Mouse (Mus musculus) fibroblast of lung, adult 2 months (primary cell): ENCODE results near the gene Bmp5.

Experiments
- DNase-seq: peaks from one replicate; pipeline ENCODE4 v3.0.0-alpha.2; 2011; ENCODE audit warnings: low read depth

The Bmp5 gene

DNA sequence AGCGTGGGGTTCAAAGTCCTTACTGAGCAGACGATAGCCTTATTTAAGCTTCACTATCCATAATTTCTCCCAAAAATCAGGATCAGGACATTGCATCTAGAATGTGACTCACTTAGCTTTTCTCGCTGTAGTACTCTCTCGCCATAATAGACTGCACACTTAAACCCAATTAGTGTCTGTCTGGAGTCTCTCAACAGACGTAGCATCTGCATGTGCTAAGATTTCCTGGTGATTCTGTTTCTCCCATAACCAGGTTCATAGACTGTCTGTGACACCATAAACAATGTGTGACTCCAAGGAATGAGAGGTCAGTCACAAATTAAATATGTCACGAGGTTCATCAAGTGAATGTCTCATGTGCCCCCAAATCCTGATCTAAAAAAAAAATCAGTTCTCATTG, 65.7 kb downstream of the Bmp5 start:
- no peak for DNase-seq

DNA sequence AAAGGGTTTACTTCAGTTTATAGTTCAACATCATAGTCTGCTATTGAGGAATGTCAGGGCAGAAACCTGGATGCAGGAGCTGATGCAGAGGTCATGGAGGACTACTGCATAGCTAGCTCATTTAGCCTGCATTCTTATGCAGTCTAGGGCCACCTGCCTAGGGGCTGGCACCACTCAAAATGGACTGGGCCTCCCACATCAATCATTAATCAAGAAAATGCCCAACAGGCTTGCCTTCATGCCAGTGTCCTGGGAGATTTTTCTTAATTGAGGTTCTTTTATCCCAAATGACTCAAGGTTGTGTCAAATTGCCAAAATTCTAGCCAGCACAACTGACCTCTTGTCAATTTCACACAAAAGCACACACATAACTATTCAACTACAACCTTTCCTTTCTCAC, 70.8 kb downstream of the Bmp5 start:
- peak; percentile 29 for DNase-seq

DNA sequence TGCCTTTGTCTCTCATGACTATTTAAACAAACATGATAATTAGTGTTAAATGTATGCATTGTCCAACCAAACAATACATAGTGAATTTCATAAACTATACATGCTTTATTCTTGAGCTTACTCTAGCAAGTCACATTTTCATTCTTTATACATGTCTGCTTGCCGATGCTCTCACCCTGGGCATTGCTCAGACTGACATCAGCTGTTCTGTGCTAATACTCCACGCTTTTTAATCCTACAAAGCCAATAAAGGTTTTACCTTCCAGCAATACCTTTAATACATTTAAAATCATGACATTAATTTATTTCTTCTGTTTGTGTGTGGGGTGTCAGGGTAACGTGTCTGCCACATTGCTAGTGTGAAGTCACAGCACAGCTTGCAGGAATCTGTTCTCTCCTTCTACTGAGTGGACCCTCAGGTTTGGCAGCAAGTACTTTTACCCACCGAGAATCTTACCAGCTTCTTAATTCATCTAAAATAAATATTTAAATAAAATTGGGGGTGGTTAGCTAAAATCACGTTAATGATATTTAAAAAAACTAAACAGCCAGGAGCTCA, 75.6 kb downstream of the Bmp5 start:
- DNase-seq, result no peak

DNA sequence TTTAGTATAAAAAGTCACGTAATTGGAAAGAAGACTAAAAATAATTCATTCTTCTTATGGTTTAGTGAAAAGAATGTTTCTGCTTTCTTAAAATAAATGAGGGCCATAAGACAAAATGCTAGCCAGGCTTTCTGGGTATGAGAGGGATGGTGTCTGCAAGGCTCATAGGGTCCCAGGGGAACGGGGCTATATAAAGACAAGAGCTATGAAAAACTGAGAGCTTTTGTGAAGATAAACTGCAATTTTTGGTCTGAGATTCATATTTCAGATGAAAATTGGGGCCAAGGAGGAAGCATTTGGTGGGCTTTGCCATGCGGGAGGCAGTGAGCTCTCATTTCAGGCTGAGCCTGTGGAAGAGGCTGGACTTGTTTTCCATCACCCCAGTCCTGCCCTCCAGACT, 83.0 kb downstream of the Bmp5 start:
- DNase-seq, result no peak

DNA sequence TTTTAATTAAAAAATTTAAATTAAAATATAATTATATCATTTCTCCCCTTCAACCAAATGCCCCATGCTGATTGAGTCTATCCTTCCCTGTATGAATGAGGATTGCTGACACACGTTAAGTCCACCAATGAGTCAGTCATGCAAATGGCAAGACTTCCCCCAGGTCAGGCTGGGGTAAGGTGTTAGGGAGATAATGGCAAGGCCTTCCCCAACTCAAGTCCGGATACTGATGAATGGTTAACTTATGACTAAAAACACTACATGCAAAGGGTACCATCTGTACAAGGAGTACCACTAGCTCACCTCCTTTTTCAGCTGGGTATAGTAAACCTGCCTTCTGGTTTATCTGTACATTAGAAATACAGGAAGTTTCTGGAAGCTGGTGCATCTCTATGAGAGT, 83.8 kb downstream of the Bmp5 start:
- DNase-seq, result no peak

DNA sequence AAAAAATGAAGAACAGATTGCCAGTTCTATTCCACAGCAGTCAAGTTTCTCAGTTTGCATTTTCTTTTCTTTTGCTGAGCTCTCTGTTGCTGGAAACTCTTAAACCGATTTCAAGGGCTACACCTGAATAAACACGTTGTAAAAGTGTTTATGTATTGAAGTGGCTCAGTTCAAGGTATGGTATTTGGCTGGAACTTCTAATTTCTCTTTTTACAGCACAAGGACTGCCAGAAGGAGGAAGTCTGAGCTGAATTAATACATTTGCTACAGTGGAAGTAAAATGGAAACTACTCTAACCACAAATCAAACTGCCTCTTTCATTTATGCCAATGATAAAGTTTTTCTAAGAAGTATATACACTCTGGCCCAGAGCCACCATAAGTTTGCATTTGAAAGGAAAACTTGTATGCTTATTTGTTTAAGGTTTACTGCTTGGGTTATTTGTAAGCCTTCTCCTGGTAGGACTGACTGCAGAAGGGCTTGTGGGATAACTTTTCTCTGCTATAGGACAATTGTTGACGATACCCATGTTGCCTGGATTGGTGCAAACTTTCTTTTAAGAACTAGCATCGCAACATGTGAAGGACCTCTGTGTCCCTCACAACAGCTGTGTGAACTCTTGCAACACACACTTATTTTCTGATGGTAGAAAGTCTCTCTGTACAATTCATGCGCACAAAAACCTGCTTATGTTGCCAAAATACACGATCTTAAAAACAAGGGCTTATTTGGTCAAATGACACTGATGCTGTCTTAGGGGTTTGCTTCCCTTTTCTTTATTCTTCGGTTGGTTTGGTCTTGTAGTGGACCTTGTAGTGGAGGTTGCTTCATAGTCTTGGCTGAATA, 95.4 kb downstream of the Bmp5 start:
- no peak for DNase-seq

DNA sequence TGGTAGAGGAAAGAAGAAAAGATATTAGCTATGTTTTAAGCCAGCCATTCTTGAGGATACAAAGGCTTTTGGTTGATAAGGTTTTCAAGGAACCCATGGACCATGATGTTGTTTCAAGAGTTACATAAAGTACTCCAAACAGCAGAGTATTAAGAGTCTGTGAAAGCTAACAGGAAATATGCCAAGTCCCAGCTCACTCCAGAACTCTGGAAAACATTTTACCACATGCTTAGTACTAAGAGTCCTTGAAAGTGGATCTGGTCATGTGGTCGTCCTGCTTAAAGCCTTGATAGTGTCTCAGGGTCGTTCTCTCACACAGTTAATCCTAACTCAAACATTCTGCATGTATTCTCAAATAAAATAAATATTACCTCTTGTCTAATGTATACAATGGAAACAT, 101.2 kb downstream of the Bmp5 start:
- DNase-seq, result no peak

DNA sequence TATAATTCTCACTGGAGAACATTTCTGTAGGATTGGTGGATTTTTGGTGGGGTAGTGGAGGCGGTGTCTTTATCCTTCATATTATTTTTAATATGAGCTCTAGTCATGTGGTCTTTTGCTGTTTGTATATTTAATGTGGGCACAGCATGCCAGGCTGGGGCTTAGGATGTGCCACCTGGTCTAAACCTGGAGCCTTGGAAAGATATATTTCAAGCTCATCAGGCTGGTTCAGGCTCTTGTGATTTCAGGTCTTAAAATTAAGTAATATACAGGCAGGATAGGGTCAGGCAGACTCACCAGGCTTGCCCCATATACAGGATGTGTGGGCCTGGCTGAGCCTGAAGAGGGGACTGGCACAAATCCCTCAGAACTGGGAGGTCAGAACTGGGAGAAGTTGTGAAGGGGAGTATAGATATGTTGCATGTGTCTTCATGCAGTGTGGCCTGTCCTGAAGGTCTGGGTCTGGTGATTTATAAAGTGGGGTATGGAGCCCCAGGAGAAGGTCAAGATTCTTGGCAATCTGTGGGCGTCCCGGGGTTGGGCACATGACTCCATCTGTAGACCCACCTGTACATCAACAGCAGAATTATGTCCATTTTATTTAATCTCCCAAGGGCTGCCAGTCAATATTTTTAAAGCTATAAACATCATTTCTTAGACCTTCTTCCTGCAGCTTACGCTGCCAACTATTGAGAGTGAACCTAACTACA, 108.5 kb downstream of the Bmp5 start:
- no peak for DNase-seq

DNA sequence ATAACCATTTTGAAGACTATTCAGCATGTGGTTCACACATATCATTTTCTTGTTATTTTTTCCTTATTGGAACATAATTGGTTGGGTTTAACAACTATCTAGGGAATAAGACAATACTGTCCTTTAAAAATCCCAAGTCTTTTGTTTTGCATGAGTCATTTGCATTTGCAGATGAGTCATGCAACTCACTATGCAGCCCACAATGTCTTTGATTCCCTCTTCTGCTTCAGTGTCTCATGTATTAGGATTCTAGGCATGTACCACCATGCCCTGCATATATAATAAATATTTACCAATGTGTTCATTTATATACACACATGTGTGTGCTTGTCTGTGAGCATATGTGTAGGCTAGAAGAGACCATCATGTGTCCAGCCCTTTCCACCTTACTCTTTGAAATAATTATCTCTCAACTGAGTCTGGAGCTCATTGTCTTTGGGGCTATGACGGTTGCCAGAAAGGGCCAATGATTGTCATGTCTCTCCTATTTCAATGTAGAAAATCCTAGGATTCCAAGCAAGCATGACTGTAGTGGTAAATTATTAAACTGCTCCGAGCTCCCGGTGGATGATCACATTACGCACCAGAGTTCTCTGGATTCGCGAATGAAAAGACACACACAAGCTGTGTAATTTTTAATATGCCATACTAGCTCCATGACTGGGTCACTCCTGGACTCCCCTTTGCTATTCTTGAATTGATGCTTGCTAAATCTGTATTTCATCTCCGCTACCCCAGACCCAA, 111.8 kb downstream of the Bmp5 start:
- DNase-seq, result no peak

DNA sequence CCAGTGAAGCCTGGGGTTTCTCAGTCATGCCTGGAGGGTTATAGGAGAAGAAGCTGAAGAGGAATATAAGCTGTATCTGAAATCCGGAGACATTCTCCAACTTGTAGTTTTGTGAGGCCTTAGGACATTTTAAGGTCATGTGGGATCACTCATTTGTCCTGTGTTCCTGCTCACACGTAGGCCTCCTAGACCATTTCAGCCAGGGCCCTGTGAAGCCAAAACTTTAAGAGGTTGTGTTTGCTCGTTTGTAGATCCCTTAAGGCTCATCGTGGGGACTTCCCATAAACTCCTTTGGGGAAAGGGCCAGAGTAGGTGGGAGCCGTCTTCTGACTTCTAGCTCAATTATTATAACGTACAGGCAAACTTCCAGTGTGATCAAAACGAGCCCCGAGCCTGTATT, 121.8 kb downstream of the Bmp5 start:
- no peak for DNase-seq

DNA sequence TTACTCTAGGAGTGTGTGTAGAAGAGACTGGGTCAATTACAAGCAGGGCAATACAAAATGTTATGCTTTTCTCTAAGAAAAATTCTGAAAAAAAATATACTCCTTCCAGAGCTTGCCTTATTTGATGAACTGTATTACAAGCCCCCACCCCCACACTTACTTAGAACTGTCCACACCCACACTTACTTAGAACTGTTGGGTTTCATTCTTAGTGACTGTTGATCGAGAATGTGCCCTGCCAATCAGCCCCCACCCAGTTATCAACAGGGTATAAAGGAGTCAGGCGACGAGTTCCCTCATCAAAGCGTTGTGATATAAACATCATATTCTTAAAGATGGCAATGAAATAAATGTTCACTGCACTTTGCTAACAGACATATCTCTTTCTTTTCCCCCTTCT, 122.9 kb downstream of the Bmp5 start:
- no peak for DNase-seq

DNA sequence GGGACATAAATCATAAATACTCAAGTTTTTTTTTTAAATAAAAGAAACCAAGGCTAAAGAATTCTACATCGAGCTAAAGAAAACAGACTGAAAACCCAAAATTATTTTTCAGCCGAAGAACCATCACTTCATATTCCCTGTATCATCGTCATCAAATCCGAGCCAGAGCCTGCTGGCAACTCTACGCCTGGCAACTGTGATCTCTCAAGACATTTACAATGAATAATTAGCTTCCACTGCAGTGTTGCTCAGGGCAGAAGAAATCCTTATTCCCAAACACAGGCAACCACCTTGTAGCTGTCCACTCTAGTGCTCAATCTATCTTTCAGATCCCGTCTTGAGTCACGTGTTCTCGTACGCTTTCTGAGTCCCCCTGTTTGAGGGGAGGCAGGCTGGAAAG, 126.1 kb downstream of the Bmp5 start:
- DNase-seq, result no peak

DNA sequence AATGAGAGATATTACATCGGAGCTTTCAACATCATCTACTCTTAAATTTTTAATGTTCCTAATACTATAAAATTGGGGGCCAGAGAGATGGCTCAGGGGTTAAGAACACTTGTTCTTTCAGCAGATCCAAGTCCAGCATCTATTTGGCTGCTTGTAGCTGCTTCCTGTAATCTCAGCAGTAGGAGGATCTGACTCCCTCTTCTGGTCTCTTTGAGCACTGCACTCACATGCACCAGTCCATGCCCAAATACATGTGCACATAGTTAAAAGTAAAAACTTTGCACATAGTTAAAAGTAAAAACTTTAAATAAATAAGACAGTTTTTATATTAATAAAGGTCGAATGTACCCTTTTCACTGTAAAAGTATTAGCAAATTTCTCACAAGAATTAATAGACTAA, 130.3 kb downstream of the Bmp5 start:
- no peak for DNase-seq

DNA sequence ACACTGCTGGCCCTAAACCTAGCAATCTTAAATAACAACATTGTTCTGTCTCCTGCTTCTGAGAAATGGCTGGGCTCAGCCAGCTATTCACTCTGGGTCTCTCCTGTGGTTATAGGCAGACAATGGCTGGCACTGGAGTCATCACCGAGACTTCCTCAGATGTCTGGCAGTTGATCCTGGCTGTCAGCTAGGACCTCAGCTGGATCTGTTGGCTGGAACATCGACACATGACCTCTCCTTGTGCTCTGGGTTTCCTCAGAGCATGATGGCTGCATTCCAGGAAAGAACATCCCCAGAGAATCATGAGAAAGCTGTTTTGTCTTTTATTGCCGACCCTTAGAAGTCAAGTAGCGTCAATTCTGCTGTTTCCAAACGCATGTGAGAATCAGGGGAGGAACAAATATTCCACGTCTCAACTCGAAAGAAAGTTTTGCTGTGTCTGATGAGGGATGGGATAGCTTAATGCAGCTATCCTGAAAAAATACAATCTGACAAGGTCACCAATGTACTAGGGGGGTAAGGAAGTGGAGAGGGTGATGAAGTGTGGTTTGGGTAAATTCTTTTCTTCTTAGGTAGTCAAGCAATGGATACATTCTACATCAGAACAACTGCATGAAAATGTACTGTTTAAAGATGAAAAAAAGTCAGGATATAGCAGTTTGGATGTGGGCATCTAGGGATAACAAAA, 135.1 kb downstream of the Bmp5 start:
- DNase-seq, result peak; percentile 81

DNA sequence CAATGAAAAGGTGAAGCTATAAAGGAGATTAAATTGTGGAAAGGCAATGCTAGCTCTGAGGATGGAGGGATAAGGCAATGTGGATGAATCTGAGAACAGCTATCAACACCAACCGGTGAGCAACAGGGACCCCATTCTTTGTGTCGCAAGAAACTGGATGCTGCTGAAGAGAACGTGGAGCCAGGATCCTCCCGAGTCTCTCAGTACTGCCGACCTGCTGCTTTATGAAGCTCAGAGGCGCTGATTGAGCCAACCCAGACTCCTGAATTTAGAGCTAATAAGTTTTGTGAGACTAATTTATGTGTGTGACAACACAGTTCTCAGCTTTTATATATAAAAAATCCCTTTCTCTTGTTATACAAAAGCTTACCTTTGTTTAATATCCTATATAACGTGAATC, 136.4 kb downstream of the Bmp5 start:
- DNase-seq, result no peak

DNA sequence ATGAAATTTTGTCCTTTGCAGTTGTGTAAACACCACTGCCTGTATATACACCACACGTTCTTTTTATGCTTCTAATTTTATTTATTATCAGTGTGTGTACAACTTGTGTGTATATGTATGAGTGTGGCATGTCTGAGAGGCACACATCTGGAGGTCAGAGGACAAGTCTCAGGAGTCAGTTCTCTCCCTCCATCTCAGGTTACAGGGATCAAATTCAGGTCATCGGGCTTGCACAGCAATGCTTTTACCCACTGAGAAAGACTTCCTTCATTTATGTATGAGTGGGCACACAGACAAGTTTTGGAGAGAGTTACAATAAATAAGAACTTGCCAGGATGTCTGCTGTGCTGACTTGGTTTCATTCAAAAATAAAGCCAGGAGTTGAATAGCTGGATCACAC, 140.9 kb downstream of the Bmp5 start:
- DNase-seq, result no peak

DNA sequence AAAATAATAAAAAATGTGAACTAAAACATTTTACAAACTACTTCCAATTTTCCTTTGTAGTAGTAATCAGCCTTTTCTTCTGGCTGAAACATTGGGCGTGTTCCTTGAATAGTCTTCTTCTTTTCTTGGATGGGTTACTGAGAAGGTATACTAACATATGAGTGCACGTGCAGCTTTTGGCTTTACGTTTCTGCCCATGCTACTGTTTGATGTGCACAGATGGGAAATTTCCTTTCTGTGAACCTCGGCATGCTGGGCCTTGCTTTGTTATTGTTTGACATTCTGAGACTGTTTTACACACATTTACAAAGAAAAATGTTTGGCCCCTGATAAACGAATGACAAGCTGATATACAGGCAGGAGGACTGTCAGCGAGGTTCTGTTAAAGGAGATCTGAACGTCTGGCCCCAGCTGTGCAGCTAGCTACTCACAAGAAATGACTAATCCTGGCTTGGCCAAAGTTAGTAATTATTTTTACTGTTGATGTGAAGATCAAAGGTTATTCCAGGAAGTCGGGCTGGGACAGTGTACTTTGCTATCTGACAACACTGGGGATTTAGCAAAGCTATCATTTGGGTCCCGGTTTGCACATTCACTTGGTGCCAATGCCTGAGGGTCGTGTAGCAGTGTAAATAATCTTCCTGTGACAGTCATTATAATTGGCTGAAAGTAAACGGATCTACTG, 152.2 kb downstream of the Bmp5 start:
- DNase-seq, result no peak

DNA sequence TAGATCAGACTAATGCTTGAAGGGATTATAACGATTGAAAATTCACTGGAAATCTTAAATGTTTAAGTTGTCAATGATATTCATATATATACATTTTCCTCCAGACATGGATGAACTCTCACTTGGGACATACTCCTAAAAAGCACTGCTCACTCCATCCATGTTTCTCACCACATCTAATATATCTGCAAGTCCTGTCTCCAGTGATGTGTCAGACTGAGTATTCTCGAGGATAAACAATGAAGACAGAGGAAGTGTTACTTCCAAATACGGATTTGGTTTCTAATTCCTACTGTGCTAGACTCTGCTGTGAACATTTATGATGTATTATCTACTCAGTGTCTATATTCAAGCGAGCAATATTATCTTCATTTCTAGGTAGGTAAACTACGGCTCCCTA, 152.9 kb downstream of the Bmp5 start:
- no peak for DNase-seq

DNA sequence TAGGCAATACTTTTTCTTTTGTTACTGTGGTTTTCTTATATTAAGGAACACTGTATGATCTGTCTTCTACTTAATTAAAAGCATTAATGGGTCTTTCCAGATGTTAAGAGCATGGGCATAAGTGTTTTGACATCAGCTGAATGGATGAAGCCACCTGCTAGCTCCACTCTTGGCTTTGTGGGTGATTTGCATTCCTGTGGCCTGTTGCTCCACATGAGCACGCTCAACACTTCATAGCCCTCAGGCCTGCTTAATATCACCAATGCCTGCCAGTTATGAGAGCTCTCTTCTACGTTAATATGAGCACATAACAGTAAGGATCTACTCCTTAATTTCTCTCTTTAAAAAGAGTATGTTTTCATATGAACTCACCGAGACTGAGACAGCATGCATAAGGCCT, 169.5 kb downstream of the Bmp5 start:
- DNase-seq, result peak; percentile 42
